Mouse (Mus musculus): ENCODE measurements at regions not wholly inside any gene's neighbourhood (a gene's known extent, or its start where the extent isn't known, plus 50 kb on each side); places are given as distances from the start of the nearest gene placed in this dataset.

- DNase-seq, result no peak
Measured at GRCm38 (mm10) chr10:43749496-43750110, 151.9 kb downstream of the Qrsl1 start.

DNA sequence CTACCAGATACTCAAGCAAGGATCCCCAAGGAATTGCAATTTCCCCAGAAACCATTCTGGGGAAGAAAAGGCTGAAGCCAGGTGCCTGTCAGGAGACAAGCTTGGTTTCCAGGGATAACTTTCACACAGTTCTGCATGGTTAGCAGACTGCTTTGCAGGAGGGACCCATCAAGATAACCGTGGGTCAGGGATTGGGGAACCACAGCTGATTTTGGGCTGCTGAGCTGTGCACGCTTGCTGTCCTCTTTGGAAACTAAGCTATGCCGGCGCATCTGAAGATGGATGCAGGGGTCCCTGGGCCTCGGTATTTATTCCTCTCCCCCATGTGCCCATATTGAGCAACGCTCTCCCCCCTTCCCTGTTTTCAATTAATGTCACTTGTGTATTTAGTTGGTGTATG, 151.1 kb downstream of the Qrsl1 start:
- no peak for DNase-seq

GRCm38 (mm10) chr10:43750854-43751253, 150.7 kb downstream of the Qrsl1 start:
- no peak for DNase-seq

- DNase-seq, result peak; percentile 58
Measured at GRCm38 (mm10) chr10:43751881-43752675, 149.5 kb downstream of the Qrsl1 start.

DNA sequence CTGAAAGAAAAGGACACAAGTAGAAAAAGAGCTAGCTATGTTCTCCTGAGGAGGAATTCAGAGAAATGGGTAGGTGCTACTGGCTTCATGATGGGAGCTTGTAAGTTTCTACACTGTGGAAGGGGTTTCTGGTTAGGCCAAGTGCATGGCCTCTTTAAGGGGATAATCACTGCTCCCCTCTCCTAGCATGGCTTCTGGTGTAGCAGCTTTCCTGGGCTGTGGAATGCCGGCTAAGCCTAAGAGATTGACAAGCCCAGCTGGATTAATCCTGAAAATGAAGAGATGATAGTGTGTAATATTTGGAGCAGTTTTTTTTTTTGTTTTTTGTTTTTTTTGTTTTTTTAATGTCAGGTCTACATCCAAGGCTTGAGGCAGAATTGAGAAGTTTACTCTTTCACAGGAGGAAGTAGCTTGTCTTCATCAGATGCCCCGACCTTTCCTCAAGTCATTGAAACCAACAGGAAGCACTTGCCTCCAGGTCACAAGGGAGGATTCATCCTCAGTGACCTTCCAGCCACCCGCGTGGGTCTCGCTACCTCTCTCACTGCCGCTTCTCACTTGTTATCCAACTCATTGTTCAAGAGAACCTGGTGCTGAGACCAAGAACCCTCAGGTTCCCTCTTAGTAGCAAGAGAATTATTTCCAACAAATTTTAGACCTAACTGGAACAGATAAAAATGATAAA, 144.5 kb downstream of the Qrsl1 start:
- no peak for DNase-seq

DNA sequence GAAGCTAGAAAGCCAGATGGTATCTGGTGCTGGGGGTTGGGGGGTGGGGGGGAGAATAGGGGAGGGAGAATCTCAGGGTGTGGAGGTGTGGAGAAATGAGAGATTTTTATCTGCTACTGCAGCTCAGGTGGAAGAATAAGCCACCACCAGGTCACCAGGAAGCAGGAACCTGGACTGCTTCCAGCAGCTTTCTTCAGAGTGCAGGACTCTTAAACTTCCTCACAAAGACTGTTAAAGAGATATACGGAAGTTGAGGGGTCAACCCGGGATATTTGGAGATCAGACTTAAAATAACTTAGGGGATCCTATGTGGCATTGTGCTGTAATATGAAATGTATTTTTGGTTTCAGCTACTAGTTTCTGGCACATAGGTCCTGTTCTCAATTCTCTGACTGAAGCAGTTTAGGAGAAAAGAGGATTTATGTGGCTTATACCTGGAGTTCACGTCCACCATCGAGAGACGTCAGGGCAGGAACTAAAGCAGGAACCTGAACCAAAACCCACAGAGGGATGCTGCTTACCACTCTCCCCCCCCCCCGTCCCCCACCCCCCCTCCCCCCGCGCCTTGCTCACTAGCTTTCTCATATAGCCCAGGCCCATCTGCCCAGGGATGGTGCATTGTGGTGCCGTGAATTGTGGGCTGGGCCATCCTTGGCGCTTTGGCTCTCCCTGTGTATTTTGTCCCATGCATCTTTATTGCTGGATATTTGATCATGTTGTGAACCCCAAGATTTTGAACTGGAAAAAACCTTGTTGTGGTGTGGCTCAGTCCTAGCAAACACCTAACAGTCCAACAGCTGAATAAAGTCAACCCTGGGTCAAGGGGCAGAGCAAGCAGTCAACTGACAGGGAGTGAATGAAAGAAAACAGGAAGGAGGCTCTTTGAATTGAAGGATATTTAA, 143.2 kb downstream of the Qrsl1 start:
- DNase-seq, result no peak

DNA sequence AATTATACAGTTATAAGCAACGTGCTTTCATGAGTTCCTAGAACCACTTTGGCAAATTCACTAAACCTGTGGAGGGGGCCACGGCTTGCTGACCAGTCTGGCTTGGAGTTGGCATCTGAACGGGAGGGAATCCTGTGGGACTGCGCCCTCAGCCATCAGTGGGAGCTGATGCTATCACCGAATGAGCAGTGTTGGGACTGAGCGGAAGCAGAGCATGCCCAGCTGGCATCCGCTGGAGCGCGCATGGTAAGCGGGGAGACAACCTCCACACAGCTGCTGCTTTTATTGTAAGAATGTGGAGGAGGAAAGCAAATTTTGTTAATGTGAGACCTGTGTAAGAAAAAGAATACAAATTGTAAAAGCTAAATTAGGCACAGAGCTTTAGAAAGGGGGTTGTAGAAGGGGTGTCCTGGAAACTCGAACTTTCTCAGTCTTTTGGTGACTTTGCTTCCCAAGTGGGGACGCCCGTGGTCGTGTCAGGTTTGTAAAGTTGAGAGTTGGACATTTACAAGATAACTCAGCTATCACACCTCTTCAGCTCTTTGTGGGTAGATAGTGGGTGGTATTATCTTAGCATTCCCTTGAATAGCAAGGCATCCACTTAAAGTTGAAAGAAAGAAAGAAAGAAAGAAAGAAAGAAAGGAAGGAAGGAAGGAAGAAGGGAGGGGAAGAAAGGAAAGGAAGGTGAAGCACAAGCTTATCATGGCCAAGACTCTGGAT, 142.2 kb downstream of the Qrsl1 start:
- DNase-seq, result no peak

GRCm38 (mm10) chr10:43759906-43760281, 141.7 kb downstream of the Qrsl1 start:
- DNase-seq, result no peak

- no peak for DNase-seq
Measured at GRCm38 (mm10) chr10:43761979-43762570, 139.5 kb downstream of the Qrsl1 start.

- no peak for DNase-seq
Measured at GRCm38 (mm10) chr10:43764581-43764980, 137.0 kb downstream of the Qrsl1 start.

- DNase-seq, result no peak
Measured at GRCm38 (mm10) chr10:43765275-43765674, 136.3 kb downstream of the Qrsl1 start.

DNA sequence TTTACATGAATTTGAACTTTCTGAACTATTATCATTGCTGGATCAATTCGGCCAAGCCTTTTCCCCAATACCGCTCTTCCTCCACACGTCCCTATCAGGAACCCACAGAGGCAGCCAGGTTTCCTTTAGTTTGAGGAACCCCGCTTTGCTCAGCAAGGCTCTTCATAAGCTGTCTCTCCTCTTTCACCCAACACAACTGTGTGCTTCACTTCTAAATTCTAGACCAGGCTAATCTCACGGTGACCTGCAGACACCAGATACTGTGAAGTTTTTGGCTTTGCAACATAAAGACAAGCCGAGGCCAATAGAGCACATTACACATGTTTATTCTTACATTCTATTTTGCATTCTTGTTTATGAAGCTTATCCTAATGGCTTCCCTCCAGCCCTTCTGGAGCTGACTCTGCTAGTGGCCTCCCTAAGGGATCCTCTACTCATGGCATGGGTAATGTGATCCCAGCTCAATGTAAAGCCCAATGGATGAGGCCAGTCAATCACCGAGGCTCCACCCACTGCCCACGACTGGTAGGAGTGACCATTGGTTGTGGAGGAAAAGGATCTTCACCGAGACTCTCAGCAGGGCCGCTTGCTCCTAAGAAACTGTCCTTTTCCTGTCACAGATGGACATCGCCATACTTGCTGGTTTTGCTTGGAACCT, 135.6 kb downstream of the Qrsl1 start:
- no peak for DNase-seq

DNA sequence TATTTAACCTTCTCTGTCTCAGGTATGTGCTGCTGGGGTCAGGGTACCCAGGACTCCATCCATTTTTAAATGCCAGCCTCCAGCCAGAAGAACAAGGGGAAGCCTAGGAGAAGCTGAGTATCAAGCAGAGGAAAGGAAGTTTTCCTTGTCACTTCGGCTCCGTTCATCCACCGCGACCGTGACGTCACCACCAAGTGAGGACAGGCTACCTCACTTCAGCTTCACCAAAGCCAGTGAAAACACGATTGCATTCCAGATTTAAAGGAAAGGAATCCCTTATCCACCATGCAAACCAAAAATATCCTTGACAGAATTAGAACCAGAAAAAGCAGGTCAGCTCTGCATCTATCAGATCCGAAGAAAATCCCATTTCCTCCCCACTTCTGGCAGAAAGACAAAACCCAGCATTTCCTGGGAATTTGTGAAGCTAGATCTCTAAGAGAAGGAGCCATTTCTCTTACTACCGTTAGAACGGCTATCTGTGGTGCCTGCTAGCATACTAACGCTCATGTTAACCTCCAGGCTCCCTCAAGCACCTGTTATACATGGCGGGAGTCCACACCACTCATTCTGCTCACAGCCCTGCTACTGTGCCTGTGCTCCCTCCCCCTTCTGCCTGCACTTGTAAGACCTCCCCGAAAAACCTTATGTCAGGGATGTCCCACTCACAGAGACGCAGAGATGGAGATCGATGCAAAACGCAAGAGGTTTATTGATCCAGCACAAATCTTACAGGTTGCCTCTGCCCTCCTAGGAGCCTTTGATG, 133.4 kb downstream of the Qrsl1 start:
- no peak for DNase-seq

GRCm38 (mm10) chr10:43769026-43769425, 132.5 kb downstream of the Qrsl1 start:
- DNase-seq, result no peak

- DNase-seq, result no peak
Measured at GRCm38 (mm10) chr10:43775807-43776206, 125.7 kb downstream of the Qrsl1 start.

DNA sequence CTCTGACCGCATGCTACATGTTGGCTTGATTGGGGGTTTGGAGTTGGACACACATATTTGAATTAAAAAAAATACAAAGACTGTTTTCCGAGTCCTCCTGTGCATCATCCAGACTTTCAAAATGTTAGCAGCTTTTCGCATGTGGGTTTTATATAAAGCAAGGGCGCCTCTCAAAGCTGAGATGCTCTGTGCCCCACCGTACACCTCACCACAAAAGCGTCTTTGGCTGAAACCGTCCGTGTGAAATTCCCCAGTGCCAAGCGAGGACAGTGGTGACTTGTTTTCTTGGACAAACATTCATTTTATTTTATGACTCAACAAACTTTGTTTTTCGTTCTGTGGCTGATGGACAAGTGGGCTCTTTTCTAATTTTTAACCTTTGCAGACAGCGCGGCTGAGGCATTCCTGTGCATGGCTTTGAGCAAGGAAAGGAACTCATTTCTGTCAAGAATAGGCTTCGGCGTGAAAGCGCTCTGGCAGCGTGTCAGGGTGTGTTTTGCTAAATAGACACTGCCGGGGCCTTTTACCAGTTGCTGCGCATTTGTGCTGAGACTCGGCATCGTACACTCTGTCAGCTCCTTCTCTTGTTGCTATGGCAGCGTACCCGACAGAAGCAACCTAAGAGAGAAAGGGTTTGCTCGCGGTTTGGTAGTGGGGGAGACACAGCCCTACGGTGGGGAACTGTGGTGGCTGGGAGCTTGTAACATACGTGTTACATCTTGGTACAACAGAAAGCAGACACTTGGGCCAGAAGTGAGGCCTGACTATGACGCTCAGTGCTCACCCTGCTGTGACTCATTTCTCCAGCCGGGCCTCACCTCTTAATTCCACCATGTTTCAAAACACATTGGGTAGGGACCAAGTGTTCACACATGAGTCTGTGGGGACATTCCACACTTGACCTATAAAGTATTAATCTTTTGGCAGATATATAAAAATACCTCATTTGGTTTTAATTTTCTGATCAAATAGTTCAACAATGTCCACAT, 123.6 kb downstream of the Qrsl1 start:
- no peak for DNase-seq

- no peak for DNase-seq
Measured at GRCm38 (mm10) chr10:43780571-43780970, 121.0 kb downstream of the Qrsl1 start.

- no peak for DNase-seq
Measured at GRCm38 (mm10) chr10:43783304-43783703, 118.2 kb downstream of the Qrsl1 start.

- no peak for DNase-seq
Measured at GRCm38 (mm10) chr10:43790780-43791179, 110.8 kb downstream of the Qrsl1 start.
